Mouse (Mus musculus) bone marrow, adult 2 months (tissue): ENCODE measurements around the gene Adsl.

Experiments used
- CTCF ChIP-seq: fragments of 200-500 bp; IDR thresholded peaks from 2 replicates; pipeline ENCODE4 v1.5.1; 2011; ENCODE audit warnings: low read length, control low read depth; ENCODE audit not compliant: control insufficient read depth, insufficient read depth
- POLR2A ChIP-seq: fragments of 200-500 bp; IDR thresholded peaks from 2 replicates; pipeline ENCODE4 v1.6.1; 2011; ENCODE audit warnings: low read depth, mild to moderate bottlenecking, control low read depth, low read length, borderline replicate concordance; ENCODE audit not compliant: control insufficient read depth

GRCm38 (mm10) chr15:80920346-80920745 lies 27.9 kb upstream of the Adsl start:
- TF ChIP-seq CTCF (no peak), POLR2A (no peak)
